Mouse (Mus musculus) heart, postnatal 0 days (tissue): ENCODE data around the gene Arid2.

Experiments used
- CTCF ChIP-seq: IDR thresholded peaks from 2 replicates; pipeline ENCODE4 v1.5.1; 2016; ENCODE audit warnings: antibody characterized with exemption, control low read depth, low read depth
- EP300 ChIP-seq: IDR thresholded peaks from 2 replicates; pipeline ENCODE4 v1.6.1; 2016; ENCODE audit warnings: antibody characterized with exemption, low read depth

GRCm38 (mm10) chr15:96284711-96285322 lies 2.5 kb upstream of the Arid2 start:
- no peak for TF ChIP-seq CTCF
- TF ChIP-seq EP300, result no peak
